Mouse (Mus musculus) myocyte (in vitro differentiated cells): ENCODE results near the gene Dip2c. TPM values are rescaled to one million over a fixed set of nuclear protein-coding genes. Genes with fewer than 3 reads are reported as not detected.

Experiments used
- H3K27me3 ChIP-seq: one replicate; pipeline ENCODE4 v1.6.1; 2011; ENCODE audit not compliant: control insufficient read depth, insufficient read depth, insufficient read length
- H3K36me3 ChIP-seq: one replicate; pipeline ENCODE4 v1.6.1; 2011; ENCODE audit not compliant: control insufficient read depth, insufficient read depth
- H3K4me2 ChIP-seq: one replicate; pipeline ENCODE4 v1.6.1; 2011; ENCODE audit warnings: low read depth, control low read depth
- H3K4me3 ChIP-seq: one replicate; pipeline ENCODE4 v1.5.1; 2011; ENCODE audit warnings: mild to moderate bottlenecking, control low read depth, moderate library complexity
- H3K79me2 ChIP-seq: one replicate; pipeline ENCODE4 v1.6.1; 2011; ENCODE audit not compliant: control insufficient read depth, insufficient read depth
- H3ac ChIP-seq: one replicate; pipeline ENCODE4 v1.6.1; 2011; ENCODE audit not compliant: control insufficient read depth, insufficient read length
- CEBPB ChIP-seq: IDR thresholded peaks from 2 replicates; pipeline ENCODE4 v1.6.1; 2011; ENCODE audit warnings: mild to moderate bottlenecking, moderate library complexity; ENCODE audit not compliant: poor library complexity, insufficient read depth, severe bottlenecking
- E2F4 ChIP-seq: IDR thresholded peaks from one replicate; pipeline ENCODE4 v1.6.1; 2011; ENCODE audit warnings: mild to moderate bottlenecking, control low read depth, moderate library complexity; ENCODE audit not compliant: insufficient read depth
- MAX ChIP-seq: IDR thresholded peaks from one replicate; pipeline ENCODE4 v1.6.1; 2011; ENCODE audit warnings: low read depth, mild to moderate bottlenecking, control low read depth
- MYOD1 ChIP-seq, 3 experiments: IDR thresholded peaks; one replicate each; pipeline ENCODE4 v1.6.1; 2011; ENCODE audit warnings: control low read depth in 2 of 3, low read depth in 2 of 3, mild to moderate bottlenecking in 2 of 3, moderate library complexity in 1 of 3; ENCODE audit not compliant: insufficient read length in 2 of 3, control insufficient read depth in 1 of 3
- MYOG ChIP-seq, 3 experiments: IDR thresholded peaks; one replicate each; pipeline ENCODE4 v1.6.1; 2011; ENCODE audit warnings: control low read depth in 2 of 3, low read depth in 2 of 3, mild to moderate bottlenecking in 2 of 3; ENCODE audit not compliant: insufficient read length in 2 of 3, control insufficient read depth in 1 of 3, insufficient read depth in 1 of 3
- POLR2A ChIP-seq: IDR thresholded peaks from one replicate; pipeline ENCODE4 v1.6.1; 2011; ENCODE audit warnings: low read depth, mild to moderate bottlenecking, control low read depth, moderate library complexity; ENCODE audit not compliant: insufficient read length
- POLR2AphosphoS2 ChIP-seq: IDR thresholded peaks from one replicate; pipeline ENCODE4 v1.6.1; 2011; ENCODE audit warnings: low read depth, control low read depth; ENCODE audit not compliant: insufficient read length
- REST ChIP-seq: IDR thresholded peaks from one replicate; pipeline ENCODE4 v1.6.1; 2011; ENCODE audit warnings: mild to moderate bottlenecking, control low read depth, moderate library complexity; ENCODE audit not compliant: insufficient read depth, insufficient read length
- SRF ChIP-seq: IDR thresholded peaks from one replicate; pipeline ENCODE4 v1.6.1; 2011; ENCODE audit warnings: low read depth; ENCODE audit not compliant: control insufficient read depth, insufficient read length
- TCF12 ChIP-seq: IDR thresholded peaks from one replicate; pipeline ENCODE4 v1.6.1; 2011; ENCODE audit warnings: mild to moderate bottlenecking, control low read depth; ENCODE audit not compliant: poor library complexity, insufficient read depth, severe bottlenecking
- TCF3 ChIP-seq: IDR thresholded peaks from one replicate; pipeline ENCODE4 v1.6.1; 2011; ENCODE audit warnings: low read depth, control low read depth; ENCODE audit not compliant: insufficient read length
- USF1 ChIP-seq: IDR thresholded peaks from one replicate; pipeline ENCODE4 v1.6.1; 2011; ENCODE audit warnings: low read depth, mild to moderate bottlenecking, control low read depth, moderate library complexity
- polyA plus RNA-seq: library from polyadenylated mRNA; unstranded; fragments of >200 nt; fragmentation: generic; extraction: Trizol; gene quantifications from one replicate; pipeline ENCODE4 v1.2.1, GENCODE M21; 2012; ENCODE audit warnings: missing spikeins

Dip2c gene
- polyA plus RNA-seq, 1 experiment, result 17.8 TPM

GRCm38 (mm10) chr13:9674126-9674525 lies 397.8 kb downstream of the Dip2c start:
- Histone ChIP-seq H3K4me3 (no peak overlapping the region), H3ac (no peak overlapping the region), H3K4me2 (no peak overlapping the region), H3K79me2 (no peaks in the 10 kb centered on the region), H3K36me3 (no peaks in the 10 kb centered on the region), H3K27me3 (no peaks in the 10 kb centered on the region)
- TF ChIP-seq POLR2AphosphoS2 (no peak), MYOG (IDR thresholded peaks at IDR 0.05; ENCODE audit: control insufficient read depth in 1 of 3, insufficient read depth in 1 of 3, insufficient read length in 2 of 3, low read depth in 2 of 3) (no peak), CEBPB (no peak), TCF3 (no peak), TCF12 (no peak), POLR2A (no peak), SRF (no peak), USF1 (no peak), MYOD1 (IDR thresholded peaks at IDR 0.05; ENCODE audit: control insufficient read depth in 1 of 3, insufficient read length in 2 of 3, low read depth in 2 of 3) (no peak), REST (no peak), MAX (no peak)

- H3K27me3 ChIP-seq, result no peaks in the 10 kb centered on the region
- H3K4me3 ChIP-seq, result no peak overlapping the region
- no peaks in the 10 kb centered on the region for H3K79me2 ChIP-seq
- H3K36me3 ChIP-seq, result peaks cover 21% of the 10 kb centered on the region
- no peak for TF ChIP-seq MYOD1 (IDR thresholded peaks at IDR 0.05; ENCODE audit: control insufficient read depth in 1 of 3, insufficient read length in 2 of 3, low read depth in 2 of 3)
- TF ChIP-seq POLR2AphosphoS2, result peak; percentile 5
- no peak for TF ChIP-seq TCF3
- TF ChIP-seq MAX, result no peak
- TF ChIP-seq E2F4, result no peak
- no peak for TF ChIP-seq USF1
- TF ChIP-seq REST, result no peak
- TF ChIP-seq TCF12, result no peak
- no peak for TF ChIP-seq POLR2A
- H3K4me2 ChIP-seq, result no peak overlapping the region
- no peak overlapping the region for H3ac ChIP-seq
Observed at GRCm38 (mm10) chr13:9681492-9681891, 405.2 kb downstream of the Dip2c start.

- Histone ChIP-seq H3K4me2 (no peak overlapping the region), H3K36me3 (peaks cover 30% of the 10 kb centered on the region), H3ac (no peak overlapping the region), H3K27me3 (no peaks in the 10 kb centered on the region), H3K79me2 (no peaks in the 10 kb centered on the region), H3K4me3 (no peak overlapping the region)
- TF ChIP-seq MYOG (IDR thresholded peaks at IDR 0.05; ENCODE audit: control insufficient read depth in 1 of 3, insufficient read depth in 1 of 3, insufficient read length in 2 of 3, low read depth in 2 of 3) (no peak), SRF (no peak), CEBPB (no peak), USF1 (no peak), MYOD1 (IDR thresholded peaks at IDR 0.05; ENCODE audit: control insufficient read depth in 1 of 3, insufficient read length in 2 of 3, low read depth in 2 of 3) (no peak), TCF12 (no peak), POLR2A (no peak), TCF3 (no peak), POLR2AphosphoS2 (no peak), REST (no peak)
Observed at GRCm38 (mm10) chr13:9683280-9683679, 407.0 kb downstream of the Dip2c start.

- no peak overlapping the region for H3K4me3 ChIP-seq
- no peaks in the 10 kb centered on the region for H3K79me2 ChIP-seq
- H3K36me3 ChIP-seq, result peaks cover 35% of the 10 kb centered on the region
- H3K27me3 ChIP-seq, result no peaks in the 10 kb centered on the region
- no peak overlapping the region for H3K4me2 ChIP-seq
- no peak overlapping the region for H3ac ChIP-seq
- TF ChIP-seq MYOD1 (IDR thresholded peaks at IDR 0.05; ENCODE audit: control insufficient read depth in 1 of 3, insufficient read length in 2 of 3, low read depth in 2 of 3) (no peak), USF1 (no peak), POLR2AphosphoS2 (no peak), REST (no peak), E2F4 (no peak), MYOG (IDR thresholded peaks at IDR 0.05; ENCODE audit: control insufficient read depth in 1 of 3, insufficient read depth in 1 of 3, insufficient read length in 2 of 3, low read depth in 2 of 3) (no peak), SRF (no peak), MAX (no peak), POLR2A (no peak), TCF3 (no peak), CEBPB (no peak), TCF12 (no peak)
Observed at GRCm38 (mm10) chr13:9684153-9684923, 408.0 kb downstream of the Dip2c start.

GRCm38 (mm10) chr13:9686261-9686660 lies 409.9 kb downstream of the Dip2c start:
- no peaks in the 10 kb centered on the region for H3K79me2 ChIP-seq
- H3K4me3 ChIP-seq, result no peak overlapping the region
- no peak overlapping the region for H3ac ChIP-seq
- no peak for TF ChIP-seq REST
- no peak for TF ChIP-seq TCF12
- H3K27me3 ChIP-seq, result no peaks in the 10 kb centered on the region
- H3K4me2 ChIP-seq, result no peak overlapping the region
- H3K36me3 ChIP-seq, result peaks cover 48% of the 10 kb centered on the region
